Mouse (Mus musculus) lung, adult 2 months (tissue): Measurements from ENCODE around the gene H2al1i.

Experiments
- CTCF ChIP-seq: fragments of 200-500 bp; IDR thresholded peaks from 2 replicates; pipeline ENCODE4 v1.5.1; 2011; ENCODE audit warnings: mild to moderate bottlenecking, low read length, control low read depth; ENCODE audit not compliant: insufficient read depth
- POLR2A ChIP-seq: fragments of 200-500 bp; IDR thresholded peaks from 2 replicates; pipeline ENCODE4 v1.6.1; 2011; ENCODE audit warnings: low read depth, mild to moderate bottlenecking, control low read depth, low read length, borderline replicate concordance; ENCODE audit errors: extremely low read depth

DNA sequence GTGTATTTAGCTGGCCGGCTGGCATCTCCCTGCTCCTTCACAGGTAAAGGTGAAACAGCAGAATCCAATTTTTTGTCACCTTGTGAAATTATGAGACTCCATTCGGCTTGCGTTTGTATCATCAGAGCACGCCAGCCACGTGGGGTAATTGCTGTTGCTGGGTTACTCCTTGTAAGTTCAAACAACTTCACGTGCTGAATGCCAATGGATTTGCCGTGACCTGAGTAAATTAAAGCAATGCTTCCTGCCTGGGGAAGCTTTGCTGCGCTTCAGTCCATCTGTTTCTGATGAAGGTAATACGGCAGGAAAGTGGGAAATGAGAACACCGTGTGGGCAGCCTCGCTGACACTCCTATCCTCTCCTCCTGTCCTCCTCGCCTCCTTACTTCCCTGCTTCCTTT, 40.7 kb downstream of the H2al1i start:
- TF ChIP-seq CTCF: no peak
- no peak for TF ChIP-seq POLR2A
